11 mouse cellular contexts compared by ENCODE assay signal in the genomic region with DNA sequence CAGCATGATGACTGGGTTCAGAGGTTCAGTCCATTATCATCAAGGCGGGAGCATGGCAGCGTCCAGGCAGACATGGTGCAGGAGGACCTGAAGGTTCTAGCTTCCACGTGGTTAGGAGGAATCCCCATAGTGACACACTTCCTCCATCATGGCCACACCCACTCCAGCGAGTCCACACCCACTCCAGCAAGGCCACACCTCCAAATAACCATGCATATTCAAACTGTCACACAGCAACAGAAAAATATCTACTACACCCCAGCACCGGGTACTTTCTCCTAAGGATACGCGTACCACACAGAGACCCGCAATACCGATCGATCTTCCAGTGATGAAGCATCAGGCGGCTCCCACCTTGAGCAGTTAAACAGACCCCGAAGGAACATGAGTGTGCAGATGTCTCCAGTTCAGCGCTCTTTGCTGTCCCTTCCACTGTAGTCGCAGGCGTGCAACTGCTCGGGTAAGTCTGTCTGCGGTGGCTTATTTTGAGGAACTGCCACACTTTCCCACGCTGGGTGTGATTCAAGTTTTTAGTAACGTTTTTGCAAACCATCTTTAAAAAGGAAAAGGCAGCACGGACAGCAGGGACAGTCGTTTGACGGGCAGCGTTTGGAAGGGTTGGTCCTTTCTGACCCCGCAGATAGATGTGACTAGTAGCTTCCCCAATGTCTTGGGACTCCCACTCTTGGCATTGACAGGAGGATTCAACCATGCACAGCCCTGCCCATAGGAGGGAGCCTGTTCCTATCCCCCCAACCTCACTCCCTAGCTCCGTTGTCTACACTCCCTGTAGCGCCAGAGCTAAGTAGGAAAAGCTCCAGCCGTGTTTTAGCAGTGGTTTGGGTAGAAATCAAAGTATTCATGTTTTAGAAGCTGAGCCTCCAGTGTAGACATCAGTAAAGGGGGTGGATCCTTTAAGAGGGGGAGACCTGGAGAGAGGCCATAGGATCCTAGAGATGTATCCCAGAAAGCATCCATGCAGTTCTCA. TPM values are rescaled to one million over a fixed set of nuclear protein-coding genes. Genes with fewer than 3 reads are reported as not detected.
DNase-seq lines count a peak whose midpoint lies in the region; ATAC-seq and TF ChIP-seq lines count a peak whose summit lies in the region.
"Had no signal": no experiment of that assay in that cellular context is flagged by ENCODE, and none has a peak within 500 bp of the region (broad histone marks: within the 10 kb centered on the region; RNA-seq: fewer than 3 reads in every experiment).

No protein-coding gene starts in this region.

- TF ChIP-seq POLR2A in ES-Bruce4 (IDR thresholded peaks at IDR 0.05; ENCODE audit: insufficient read depth, low read length), result no peak
- TF ChIP-seq POLR2A in small intestine, adult 2 months (IDR thresholded peaks at IDR 0.05; ENCODE audit: low read depth, low read length), result no peak

- H3K36me3 ChIP-seq in heart, embryonic 15.5 days, result no peaks in the 10 kb centered on the region
- no peaks in the 10 kb centered on the region for H3K36me3 ChIP-seq in ES-Bruce4 (ENCODE audit: control insufficient read depth, insufficient read depth, low read length, poor library complexity, severe bottlenecking)
- no peaks in the 10 kb centered on the region for H3K36me3 ChIP-seq in small intestine, adult 2 months (ENCODE audit: control insufficient read depth, insufficient read depth, low read length)
- H3K36me3 ChIP-seq: midbrain, embryonic 12.5 days had no signal

- no peaks in the 10 kb centered on the region for H3K9me3 ChIP-seq in heart, embryonic 15.5 days (replicated peaks)
- no peaks in the 10 kb centered on the region for H3K9me3 ChIP-seq in ES-Bruce4 (replicated peaks; ENCODE audit: control insufficient read depth, insufficient read depth, low read length, poor library complexity, severe bottlenecking)
- H3K9me3 ChIP-seq: midbrain, embryonic 12.5 days had no signal

- no peaks in the 10 kb centered on the region for H3K27me3 ChIP-seq in heart, embryonic 15.5 days
- H3K27me3 ChIP-seq in ES-Bruce4 (ENCODE audit: control insufficient read depth, insufficient read depth, low read length, poor library complexity, severe bottlenecking), result no peaks in the 10 kb centered on the region
- no peaks in the 10 kb centered on the region for H3K27me3 ChIP-seq in small intestine, adult 2 months (ENCODE audit: control insufficient read depth, insufficient read depth, low read length)
- H3K27me3 ChIP-seq: midbrain, embryonic 12.5 days had no signal

- ATAC-seq in heart, embryonic 15.5 days (replicated peaks; ENCODE audit: insufficient number of reproducible peaks, insufficient read depth, low FRiP score, low read depth), result no peak
- no peak for ATAC-seq in cerebellum, adult (ENCODE audit: insufficient number of reproducible peaks, low FRiP score, low TSS enrichment)

- 0 out of 2 replicates have a peak overlapping the region, but pooled peaks have one; percentile 8 for H3K4me3 ChIP-seq in heart, embryonic 15.5 days
- H3K4me3 ChIP-seq in ES-Bruce4 (ENCODE audit: low read depth, low read length), result peak overlapping the region; percentile 45
- H3K4me3 ChIP-seq in small intestine, adult 2 months (ENCODE audit: low read depth, low read length), result peak overlapping the region; percentile 9; the same call in 1 of the 2 replicates
- H3K4me3 ChIP-seq: midbrain, embryonic 12.5 days had no signal

- 63% methylated on average over 27 of the region's 27 CpGs for WGBS in heart, embryonic 15.5 days
- WGBS in small intestine, adult 2 months, result 57% methylated on average over 27 of the region's 27 CpGs

- TF ChIP-seq CTCF in ES-Bruce4 (IDR thresholded peaks at IDR 0.05; ENCODE audit: low read depth, low read length), result no peak
- TF ChIP-seq CTCF in small intestine, adult 2 months (IDR thresholded peaks at IDR 0.05; ENCODE audit: extremely low read depth, insufficient read length, insufficient replicate concordance, low read depth, low read length), result no peak

- H3K4me2 ChIP-seq in heart, embryonic 15.5 days, result no peak overlapping the region
- H3K4me2 ChIP-seq: midbrain, embryonic 12.5 days had no signal

- H3K4me1 ChIP-seq in heart, embryonic 15.5 days (replicated peaks), result no peaks in the 10 kb centered on the region
- peaks cover 12% of the 10 kb centered on the region for H3K4me1 ChIP-seq in ES-Bruce4 (ENCODE audit: control insufficient read depth, insufficient read depth, low read length)
- H3K4me1 ChIP-seq in small intestine, adult 2 months (ENCODE audit: control insufficient read depth, insufficient read depth, insufficient read length, low read length), result peaks cover 7% of the 10 kb centered on the region

- TF ChIP-seq EP300 in ES-Bruce4 (IDR thresholded peaks at IDR 0.05; ENCODE audit: insufficient read depth, low read depth, low read length), result no peak

- no peak overlapping the region for H3K9ac ChIP-seq in heart, embryonic 15.5 days
- H3K9ac ChIP-seq in ES-Bruce4 (ENCODE audit: low read depth, poor library complexity, severe bottlenecking), result no peak overlapping the region
- H3K9ac ChIP-seq: midbrain, embryonic 12.5 days had no signal

- no peak overlapping the region for H3K27ac ChIP-seq in heart, embryonic 15.5 days
- H3K27ac ChIP-seq in ES-Bruce4 (ENCODE audit: insufficient read depth, low read length), result no peak overlapping the region
- no peak overlapping the region for H3K27ac ChIP-seq in small intestine, adult 2 months (ENCODE audit: insufficient read depth, low read depth, low read length)
- H3K27ac ChIP-seq: midbrain, embryonic 12.5 days had no signal

- no peak for DNase-seq in heart, adult 18-20 months
- peak; percentile 91 for DNase-seq in induced T-regulatory cell, adult 2 months (ENCODE audit: low read depth)
- no peak for DNase-seq in ovary, postnatal 36 days (ENCODE audit: low spot score)
- no peak for DNase-seq in adrenal gland, adult 2 months
- DNase-seq: cerebellum, postnatal 25 days; layer of hippocampus, adult 9-11 months had no signal

RNA-seq across cellular contexts. Expression of gene Agpat3, which starts 20.7 kb away (rescaled TPM):
- 54.2 and 67.6 TPM in 2 replicates for polyA plus RNA-seq in heart, embryonic 15.5 days (2015; fragmentation: Nextera tagmentation; extraction: Ambion mirVana)
- 100 to 1,000 TPM; 214 to 237 TPM for total RNA-seq in heart, adult 18-20 months (2021)
- polyA plus RNA-seq in ES-Bruce4 (2011; ENCODE audit: insufficient read depth, insufficient read length, low read depth, missing spikeins), result 56.0 and 57.7 TPM in 2 replicates
- 116 and 178 TPM in 2 replicates for polyA plus RNA-seq in small intestine, adult 2 months (2012; rRNA removed)
- 100 to 1,000 TPM; 346 to 422 TPM for total RNA-seq in adrenal gland, adult 2 months (2021)
- 543 and 654 TPM in 2 replicates for polyA plus RNA-seq in adrenal gland, adult 2 months (2012; rRNA removed)

RNA-seq across cellular contexts. Expression of gene Rrp1, which starts 39.9 kb away (rescaled TPM):
- polyA plus RNA-seq in heart, embryonic 15.5 days (2015; fragmentation: Nextera tagmentation; extraction: Ambion mirVana), result 202 and 247 TPM in 2 replicates
- 10 to 100 TPM; 90.5 to 94.6 TPM for total RNA-seq in heart, adult 18-20 months (2021)
- polyA plus RNA-seq in ES-Bruce4 (2011; ENCODE audit: insufficient read depth, insufficient read length, low read depth, missing spikeins), result 132 and 136 TPM in 2 replicates
- polyA plus RNA-seq in small intestine, adult 2 months (2012; rRNA removed), result 24.4 and 42.0 TPM in 2 replicates
- total RNA-seq in adrenal gland, adult 2 months (2021), result 100 to 1,000 TPM; 234 to 244 TPM
- 52.6 and 73.7 TPM in 2 replicates for polyA plus RNA-seq in adrenal gland, adult 2 months (2012; rRNA removed)

RNA-seq across cellular contexts. Expression of gene Cstb, which starts 52.5 kb away (rescaled TPM):
- 114 and 160 TPM in 2 replicates for polyA plus RNA-seq in heart, embryonic 15.5 days (2015; fragmentation: Nextera tagmentation; extraction: Ambion mirVana)
- total RNA-seq in heart, adult 18-20 months (2021), result 10 to 100 TPM; 25.5 to 33.5 TPM
- 212 and 214 TPM in 2 replicates for polyA plus RNA-seq in ES-Bruce4 (2011; ENCODE audit: insufficient read depth, insufficient read length, low read depth, missing spikeins)
- 11.8 and 21.1 TPM in 2 replicates for polyA plus RNA-seq in small intestine, adult 2 months (2012; rRNA removed)
- 100 to 1,000 TPM; 380 to 402 TPM for total RNA-seq in adrenal gland, adult 2 months (2021)
- 67.7 and 81.7 TPM in 2 replicates for polyA plus RNA-seq in adrenal gland, adult 2 months (2012; rRNA removed)
